Mouse (Mus musculus): ENCODE measurements around the gene 4930452B06Rik.

GRCm38 (mm10) chr14:8628406-8628805 is 37.6 kb downstream of the 4930452B06Rik start:
- TF ChIP-seq CTCF (IDR thresholded peaks at IDR 0.05; ENCODE audit: control insufficient read depth, insufficient read depth, insufficient read length) (no peak), USF1 (IDR thresholded peaks at IDR 0.05; ENCODE audit: low read depth) (no peak)
